Mouse (Mus musculus) embryonic fibroblast, embryonic 13.5 days (primary cell): ENCODE results near the gene Slc25a26. TPM values are rescaled to one million over a fixed set of nuclear protein-coding genes. Genes with fewer than 3 reads are reported as not detected.

Experiments used
- H3K27ac ChIP-seq: 2 replicates; pipeline ENCODE4 v1.5.1; 2012; ENCODE audit warnings: low read length, control low read depth, inconsistent platforms; ENCODE audit not compliant: insufficient read depth
- H3K4me1 ChIP-seq: 2 replicates; pipeline ENCODE4 v1.6.1; 2011; ENCODE audit warnings: low read length; ENCODE audit not compliant: control insufficient read depth, insufficient read depth
- H3K4me3 ChIP-seq: 2 replicates; pipeline ENCODE4 v1.5.1; 2011; ENCODE audit warnings: mild to moderate bottlenecking, control low read depth, low read length; ENCODE audit not compliant: insufficient read depth
- CTCF ChIP-seq: IDR thresholded peaks from 2 replicates; pipeline ENCODE4 v1.5.1; 2011; ENCODE audit warnings: mild to moderate bottlenecking, control low read depth, low read length, moderate library complexity, borderline replicate concordance; ENCODE audit not compliant: insufficient read depth
- POLR2A ChIP-seq: IDR thresholded peaks from 2 replicates; pipeline ENCODE4 v1.6.1; 2011; ENCODE audit warnings: low read depth, mild to moderate bottlenecking, control low read depth, low read length, moderate library complexity
- polyA plus RNA-seq: library from polyadenylated mRNA; stranded (reverse); fragments of >200 nt; gene quantifications from 2 replicates; pipeline ENCODE4 v1.2.4, GENCODE M21; 2011; ENCODE audit warnings: low read depth; ENCODE audit not compliant: missing spikeins, insufficient read length

The Slc25a26 gene
- polyA plus RNA-seq, 1 experiment, result 7.1 TPM

GRCm38 (mm10) chr6:94622983-94623382 is 122.9 kb downstream of the Slc25a26 start:
- peaks cover 8% of the 10 kb centered on the region for H3K4me1 ChIP-seq
- H3K4me3 ChIP-seq, result no peak overlapping the region
- TF ChIP-seq CTCF, result peak; percentile 84; the same call in 1 of the 2 replicates
- no peak for TF ChIP-seq POLR2A
- no peak overlapping the region for H3K27ac ChIP-seq

GRCm38 (mm10) chr6:94624543-94624942 is 124.4 kb downstream of the Slc25a26 start:
- no peak overlapping the region for H3K4me3 ChIP-seq
- peaks cover 16% of the 10 kb centered on the region for H3K4me1 ChIP-seq
- TF ChIP-seq POLR2A (no peak), CTCF (no peak)
- H3K27ac ChIP-seq, result no peak overlapping the region

GRCm38 (mm10) chr6:94625896-94626295 is 125.8 kb downstream of the Slc25a26 start:
- Histone ChIP-seq H3K27ac (peak overlapping the region; percentile 74), H3K4me1 (peaks cover 20% of the 10 kb centered on the region), H3K4me3 (no peak overlapping the region)
- TF ChIP-seq CTCF (no peak), POLR2A (no peak)

GRCm38 (mm10) chr6:94626807-94627206 is 126.7 kb downstream of the Slc25a26 start:
- Histone ChIP-seq H3K4me3 (no peak overlapping the region), H3K4me1 (peaks cover 20% of the 10 kb centered on the region), H3K27ac (peak overlapping the region; percentile 74)
- no peak for TF ChIP-seq CTCF
- TF ChIP-seq POLR2A, result no peak

GRCm38 (mm10) chr6:94627714-94628595 is 127.8 kb downstream of the Slc25a26 start:
- H3K27ac ChIP-seq, result peak overlapping the region; percentile 38
- peaks cover 20% of the 10 kb centered on the region for H3K4me1 ChIP-seq

GRCm38 (mm10) chr6:94628787-94629186 is 128.7 kb downstream of the Slc25a26 start:
- Histone ChIP-seq H3K4me1 (peaks cover 20% of the 10 kb centered on the region), H3K27ac (peak overlapping the region; percentile 38), H3K4me3 (no peak overlapping the region)
- no peak for TF ChIP-seq CTCF
- no peak for TF ChIP-seq POLR2A

More at GRCm38 (mm10) chr6:94627714-94628595, 127.8 kb downstream of the Slc25a26 start:
- TF ChIP-seq CTCF (no peak), POLR2A (no peak)
- no peak overlapping the region for H3K4me3 ChIP-seq

- Histone ChIP-seq H3K27ac (no peak overlapping the region), H3K4me3 (no peak overlapping the region), H3K4me1 (peaks cover 24% of the 10 kb centered on the region)
- no peak for TF ChIP-seq POLR2A
- TF ChIP-seq CTCF, result no peak
Observed at GRCm38 (mm10) chr6:94631051-94631778, 131.1 kb downstream of the Slc25a26 start.

- TF ChIP-seq POLR2A (no peak), CTCF (no peak)
- Histone ChIP-seq H3K27ac (no peak overlapping the region), H3K4me3 (no peak overlapping the region), H3K4me1 (peaks cover 20% of the 10 kb centered on the region)
Observed at GRCm38 (mm10) chr6:94631779-94632082, 131.6 kb downstream of the Slc25a26 start.

- Histone ChIP-seq H3K4me1 (peaks cover 11% of the 10 kb centered on the region), H3K4me3 (no peak overlapping the region), H3K27ac (no peak overlapping the region)
- TF ChIP-seq CTCF (no peak), POLR2A (no peak)
Observed at GRCm38 (mm10) chr6:94634274-94634673, 134.1 kb downstream of the Slc25a26 start.

- no peak overlapping the region for H3K27ac ChIP-seq
- H3K4me3 ChIP-seq, result no peak overlapping the region
- TF ChIP-seq POLR2A (no peak), CTCF (no peak)
- peaks cover 11% of the 10 kb centered on the region for H3K4me1 ChIP-seq
Observed at GRCm38 (mm10) chr6:94634710-94635109, 134.6 kb downstream of the Slc25a26 start.
